Mouse (Mus musculus) spleen, adult 2 months (tissue): ENCODE results near the gene Ficd. TPM values are rescaled to one million over a fixed set of nuclear protein-coding genes. Genes with fewer than 3 reads are reported as not detected.

Experiments
- DNase-seq, 2 experiments: peaks; one replicate each; pipeline versions ENCODE4 v3.0.0 to v3.0.0-alpha.2; 2012 to 2021; ENCODE audit warnings: low spot score in 2 of 2, low read depth in 1 of 2
- H3K27ac ChIP-seq: fragments of 200-500 bp; 2 replicates; pipeline ENCODE4 v1.5.1; 2012; ENCODE audit warnings: low read length, inconsistent platforms; ENCODE audit not compliant: insufficient read depth
- H3K27me3 ChIP-seq: fragments of 200-500 bp; 2 replicates; pipeline ENCODE4 v1.6.1; 2012; ENCODE audit warnings: mild to moderate bottlenecking, moderate library complexity, low read length, inconsistent platforms; ENCODE audit not compliant: control insufficient read depth, insufficient read depth
- H3K36me3 ChIP-seq: fragments of 200-500 bp; 2 replicates; pipeline ENCODE4 v1.6.1; 2012; ENCODE audit warnings: mild to moderate bottlenecking, low read length, inconsistent platforms; ENCODE audit not compliant: control insufficient read depth, insufficient read depth
- H3K4me1 ChIP-seq: fragments of 200-500 bp; 2 replicates; pipeline ENCODE4 v1.6.1; 2011; ENCODE audit warnings: inconsistent platforms; ENCODE audit not compliant: control insufficient read depth, insufficient read depth, insufficient read length
- H3K4me3 ChIP-seq: fragments of 200-500 bp; 2 replicates; pipeline ENCODE4 v1.5.1; 2011; ENCODE audit warnings: mild to moderate bottlenecking, inconsistent platforms; ENCODE audit not compliant: insufficient read depth, insufficient read length; ENCODE audit errors: extremely low read depth
- CTCF ChIP-seq: fragments of 200-500 bp; IDR thresholded peaks from 2 replicates; pipeline ENCODE4 v1.5.1; 2011; ENCODE audit warnings: mild to moderate bottlenecking, inconsistent platforms; ENCODE audit not compliant: insufficient read depth, insufficient read length, insufficient replicate concordance; ENCODE audit errors: extremely low read depth
- POLR2A ChIP-seq: fragments of 200-500 bp; IDR thresholded peaks from 2 replicates; pipeline ENCODE4 v1.6.1; 2011; ENCODE audit warnings: low read depth, low read length, inconsistent platforms
- WGBS: fragments of 180-500 bp; shearing (Covaris S2); methylation state at CpG from one replicate; pipeline ENCODE4 v1.1.7; 2018; 5-methylcytosine and 5-hydroxymethylcytosine counted together
- polyA plus RNA-seq: library from polyadenylated mRNA; depleted of rRNA; stranded (reverse); fragments of >200 nt; gene quantifications from 2 replicates; pipeline ENCODE4 v1.2.3, GENCODE M21; 2012

Ficd gene
- polyA plus RNA-seq, 1 experiment: 5.0 TPM

GRCm38 (mm10) chr5:113761585-113761984, 26.0 kb downstream of the Ficd start:
- H3K36me3 ChIP-seq: peaks cover 37% of the 10 kb centered on the region
- TF ChIP-seq CTCF (no peak), POLR2A (no peak)
- 74% methylated on average over 2 of the region's 2 CpGs for WGBS
- no peak for DNase-seq
- H3K27me3 ChIP-seq: no peaks in the 10 kb centered on the region
- no peak overlapping the region for H3K27ac ChIP-seq
- H3K4me1 ChIP-seq: no peaks in the 10 kb centered on the region
- no peak overlapping the region for H3K4me3 ChIP-seq

- Histone ChIP-seq H3K27me3 (no peaks in the 10 kb centered on the region), H3K27ac (no peak overlapping the region), H3K4me1 (no peaks in the 10 kb centered on the region), H3K4me3 (no peak overlapping the region), H3K36me3 (peaks cover 20% of the 10 kb centered on the region)
- no peak for TF ChIP-seq POLR2A
- no peak for TF ChIP-seq CTCF
- no peak for DNase-seq
- 81% methylated on average over 7 of the region's 7 CpGs for WGBS
Measured at GRCm38 (mm10) chr5:113764426-113764825, 28.8 kb downstream of the Ficd start.

GRCm38 (mm10) chr5:113765641-113766526, 30.3 kb downstream of the Ficd start:
- TF ChIP-seq CTCF: no peak
- TF ChIP-seq POLR2A: no peak
- Histone ChIP-seq H3K27me3 (no peaks in the 10 kb centered on the region), H3K4me1 (no peaks in the 10 kb centered on the region), H3K4me3 (no peak overlapping the region), H3K27ac (no peak overlapping the region), H3K36me3 (peaks cover 14% of the 10 kb centered on the region)
- 81% methylated on average over 13 of the region's 13 CpGs for WGBS
- no peak for DNase-seq

GRCm38 (mm10) chr5:113768806-113769205, 33.2 kb downstream of the Ficd start:
- Histone ChIP-seq H3K4me3 (no peak overlapping the region), H3K4me1 (no peaks in the 10 kb centered on the region; the same call in 1 of the 2 replicates), H3K27ac (no peak overlapping the region), H3K27me3 (no peaks in the 10 kb centered on the region), H3K36me3 (peaks cover 5% of the 10 kb centered on the region; the same call in 1 of the 2 replicates)
- DNase-seq: no peak
- TF ChIP-seq POLR2A (no peak), CTCF (no peak)
- 96% methylated on average over 8 of the region's 8 CpGs for WGBS

- Histone ChIP-seq H3K4me1 (peaks cover 10% of the 10 kb centered on the region; the same call in 1 of the 2 replicates), H3K36me3 (peaks cover 12% of the 10 kb centered on the region; the same call in 1 of the 2 replicates), H3K27me3 (no peaks in the 10 kb centered on the region), H3K4me3 (peak overlapping the region; percentile 99), H3K27ac (peak overlapping the region; percentile 99)
- DNase-seq: peak; percentile 83 to 87
- WGBS: under 1% methylated on average over 97 of the region's 97 CpGs
- TF ChIP-seq POLR2A (peak; percentile 66), CTCF (no peak)
Measured at GRCm38 (mm10) chr5:113771213-113772162, 35.9 kb downstream of the Ficd start.

- H3K4me1 ChIP-seq: peaks cover 14% of the 10 kb centered on the region; the same call in 1 of the 2 replicates
- WGBS: under 1% methylated on average over 49 of the region's 49 CpGs
Measured at GRCm38 (mm10) chr5:113772450-113772895, 36.9 kb downstream of the Ficd start, which contains the start of the genes Sart3 and Iscu. Sart3 (minus strand) TSS chr5:113772510. Iscu (plus strand) TSS chr5:113772748.

More at GRCm38 (mm10) chr5:113772450-113772895, 36.9 kb downstream of the Ficd start, which contains the start of the genes Sart3 and Iscu:
- Histone ChIP-seq H3K27me3 (no peaks in the 10 kb centered on the region), H3K4me3 (peak within 1 kb of the TSS; percentile 99), H3K27ac (peak within 1 kb of the TSS; percentile 99), H3K36me3 (peaks cover 11% of the 10 kb centered on the region; the same call in 1 of the 2 replicates)
- TF ChIP-seq CTCF: no peak
- TF ChIP-seq POLR2A: peak; percentile 35; the same call in 1 of the 2 replicates
- DNase-seq: peak; percentile 91 to 95
